Mouse (Mus musculus): Measurements from ENCODE around the gene 5330417C22Rik.

- TF ChIP-seq EP300 (IDR thresholded peaks at IDR 0.05; ENCODE audit: low read depth in 1 of 2, low read length in 2 of 2) (no peak), CTCF (IDR thresholded peaks at IDR 0.05 in 2 of 3, conservative IDR thresholded peaks at IDR 0.05 in 1 of 3; ENCODE audit: control insufficient read depth in 1 of 3, insufficient read depth in 1 of 3, low read depth in 2 of 3, low read length in 3 of 3, poor library complexity in 1 of 3, severe bottlenecking in 1 of 3) (no peak), MYC (IDR thresholded peaks at IDR 0.05; ENCODE audit: low read depth, low read length) (no peak), ZC3H11A (IDR thresholded peaks at IDR 0.05; ENCODE audit: low read depth, low read length) (no peak), POLR2AphosphoS5 (IDR thresholded peaks at IDR 0.05; ENCODE audit: borderline replicate concordance, low read depth, low read length) (no peak), TBP (IDR thresholded peaks at IDR 0.05; ENCODE audit: low read depth, low read length) (no peak), SMC3 (IDR thresholded peaks at IDR 0.05; ENCODE audit: low read depth, low read length) (no peak)
These were observed 126.0 kb downstream of the 5330417C22Rik start for GRCm38 (mm10) chr3:108410359-108410714.

All from MEL (cell line).